Mouse (Mus musculus): Measurements from ENCODE around the gene Fignl2. TPM values are rescaled to one million over a fixed set of nuclear protein-coding genes. Genes with fewer than 3 reads are reported as not detected.
"Not testable (repeated sequence)": the region's sequence is repeated elsewhere in the genome, so short reads cannot be mapped to it uniquely, and the experiment has no call there.

Fignl2 gene
- total RNA-seq (2021), result 1 to 10 TPM; 1.3 to 1.4 TPM
- long read RNA-seq, experiment 1, result 0 reads
- long read RNA-seq, experiment 2, result 0 reads

DNA sequence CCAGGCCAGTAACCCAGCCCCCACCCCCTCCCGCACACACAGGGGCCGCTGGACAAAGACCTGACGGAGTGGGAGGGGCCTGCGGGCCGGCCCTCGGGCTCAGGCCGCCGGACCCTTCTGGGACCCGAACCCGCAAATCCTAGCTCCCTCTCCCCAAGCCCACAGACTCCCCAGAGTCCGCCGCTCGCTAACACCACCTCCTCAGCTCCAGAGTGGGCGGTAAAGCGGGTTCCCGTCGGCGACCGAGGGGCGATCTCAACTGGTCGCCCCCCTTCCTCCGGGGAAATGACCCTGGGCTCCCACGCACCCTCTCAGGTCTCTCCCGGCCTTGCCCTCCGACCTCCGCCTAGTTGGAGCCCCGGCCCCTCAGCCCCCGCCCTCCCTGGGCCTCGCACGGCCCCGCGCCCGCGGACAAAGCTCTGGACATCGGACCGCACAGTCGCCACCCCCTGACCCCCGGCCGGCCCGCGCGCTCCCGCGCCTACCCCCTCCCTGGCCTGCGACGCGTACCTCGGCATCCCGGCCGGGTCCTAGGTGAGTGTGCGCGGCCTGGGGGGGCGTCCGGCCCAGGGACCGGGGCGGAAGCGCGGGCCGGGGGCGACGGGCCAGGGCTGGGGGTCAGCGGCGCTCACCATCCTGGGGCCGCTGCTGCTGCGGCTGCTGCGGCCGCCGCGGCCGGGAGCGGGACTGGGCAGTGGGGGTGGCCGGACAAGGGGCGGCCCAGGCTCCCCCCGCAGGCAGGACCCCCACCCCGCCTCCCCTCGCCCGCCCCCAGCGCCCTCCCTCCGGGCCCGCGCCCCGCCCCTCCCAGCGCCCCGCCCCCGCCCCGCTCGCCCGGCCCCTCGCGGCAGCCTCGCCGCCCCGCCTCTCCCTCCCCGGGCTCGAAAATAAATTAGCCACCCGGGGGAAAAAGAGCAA is at the start of gene Fignl2:
TSS of gene Fignl2 (minus strand) at position 755 of the 918 bp plus-strand sequence.
- DNase-seq, result peak; percentile 45

DNA sequence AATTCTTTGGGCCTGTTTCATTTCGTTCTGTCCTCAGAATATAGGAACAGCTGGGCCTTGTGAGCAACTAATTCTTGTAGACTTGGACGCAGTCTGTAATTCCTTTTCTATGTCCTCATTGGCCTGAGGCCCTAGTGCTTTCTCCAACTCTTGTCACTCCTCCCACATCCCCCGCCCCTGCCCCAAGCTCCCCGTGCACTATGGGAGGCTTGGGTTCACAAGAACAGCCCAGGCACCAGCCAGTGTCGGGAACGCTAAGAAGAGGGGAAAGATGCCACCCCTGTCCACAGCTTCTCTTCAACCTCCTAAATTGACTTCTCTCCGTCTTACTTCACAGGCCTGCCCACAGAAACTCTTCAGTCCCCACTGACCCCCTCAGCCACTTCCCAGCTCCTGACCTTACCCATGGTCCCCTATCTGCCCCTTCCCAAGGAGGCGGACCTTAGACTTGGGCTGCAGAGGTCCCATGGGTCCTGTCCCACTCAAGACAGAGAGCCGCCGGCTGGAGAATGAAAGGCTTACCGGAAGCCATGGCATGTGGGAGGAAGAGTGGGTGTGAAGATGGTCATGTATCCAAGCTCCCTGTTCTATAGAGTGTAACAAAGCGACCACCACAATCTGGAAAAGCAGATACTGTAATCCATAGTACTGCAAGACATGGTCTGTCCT is 48.6 kb upstream of the Fignl2 start:
- intact Hi-C loops (cut with DNase I; ENCODE audit: low total_unique reads), result no loop called here
- peak; percentile 74 for DNase-seq

More for the DNA sequence above, at the start of gene Fignl2:
- intact Hi-C loops (cut with DNase I; ENCODE audit: low total_unique reads), result no loop called here

DNA sequence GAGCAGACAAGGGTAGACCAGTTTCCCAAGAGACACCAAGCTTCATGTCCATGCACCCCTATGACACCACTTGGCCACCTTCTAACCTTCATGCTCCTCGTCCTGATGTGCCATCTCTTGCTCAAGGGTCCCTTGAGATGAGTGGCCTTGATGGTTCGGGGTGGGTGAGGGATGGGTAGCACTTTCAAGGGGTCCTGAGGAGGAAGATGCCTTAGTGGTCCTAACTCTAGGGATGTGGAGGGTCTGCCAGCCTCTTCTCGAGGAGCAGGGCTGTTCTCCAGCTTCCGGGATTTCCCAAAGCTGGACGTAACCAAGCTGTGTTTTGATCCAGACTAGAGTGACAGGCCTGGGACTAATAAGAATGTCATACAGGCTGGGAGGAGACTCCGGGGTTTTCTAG is 47.2 kb upstream of the Fignl2 start:
- intact Hi-C loops (cut with DNase I; ENCODE audit: low total_unique reads), result no loop called here

DNA sequence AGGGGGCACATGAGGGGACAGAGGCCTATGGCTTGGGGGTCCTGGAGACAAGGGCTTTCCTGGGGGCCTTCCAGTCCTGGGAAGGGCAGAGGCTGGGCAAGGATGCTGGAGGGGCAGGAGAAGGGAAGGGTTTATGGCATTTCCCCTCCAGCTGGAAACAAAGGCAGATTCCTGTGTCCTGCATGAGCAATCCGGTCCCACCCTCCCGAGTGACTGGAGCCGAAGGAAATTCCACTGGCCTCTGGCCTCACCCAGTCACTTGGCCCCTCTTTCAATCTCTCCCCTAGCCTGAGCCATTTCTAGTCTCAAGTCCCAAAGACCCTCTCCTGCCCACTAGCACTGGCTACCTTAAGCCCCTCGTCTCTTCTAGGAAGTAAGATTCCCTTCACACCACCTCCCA is 44.8 kb upstream of the Fignl2 start:
- no peak for DNase-seq
- intact Hi-C loops (cut with DNase I; ENCODE audit: low total_unique reads), result no loop called here

More for the DNA sequence above, 47.2 kb upstream of the Fignl2 start:
- DNase-seq, result no peak

DNA sequence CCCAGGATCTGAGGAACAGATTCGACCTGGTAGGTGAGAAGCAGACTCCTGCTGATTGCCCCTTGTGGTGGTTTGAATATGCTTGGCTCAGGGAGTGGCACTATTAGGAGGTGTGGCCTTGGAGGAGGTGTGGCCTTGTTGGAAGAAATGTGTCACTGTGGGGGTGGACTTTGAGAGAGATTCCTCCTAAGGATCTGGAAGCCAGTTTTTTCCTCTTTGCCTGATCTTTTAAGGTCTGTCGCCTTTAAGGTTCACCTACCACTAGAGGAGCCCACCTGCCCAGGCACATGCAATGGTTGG is 43.9 kb upstream of the Fignl2 start:
- intact Hi-C loops (cut with DNase I; ENCODE audit: low total_unique reads), result no loop called here
- no peak for DNase-seq

DNA sequence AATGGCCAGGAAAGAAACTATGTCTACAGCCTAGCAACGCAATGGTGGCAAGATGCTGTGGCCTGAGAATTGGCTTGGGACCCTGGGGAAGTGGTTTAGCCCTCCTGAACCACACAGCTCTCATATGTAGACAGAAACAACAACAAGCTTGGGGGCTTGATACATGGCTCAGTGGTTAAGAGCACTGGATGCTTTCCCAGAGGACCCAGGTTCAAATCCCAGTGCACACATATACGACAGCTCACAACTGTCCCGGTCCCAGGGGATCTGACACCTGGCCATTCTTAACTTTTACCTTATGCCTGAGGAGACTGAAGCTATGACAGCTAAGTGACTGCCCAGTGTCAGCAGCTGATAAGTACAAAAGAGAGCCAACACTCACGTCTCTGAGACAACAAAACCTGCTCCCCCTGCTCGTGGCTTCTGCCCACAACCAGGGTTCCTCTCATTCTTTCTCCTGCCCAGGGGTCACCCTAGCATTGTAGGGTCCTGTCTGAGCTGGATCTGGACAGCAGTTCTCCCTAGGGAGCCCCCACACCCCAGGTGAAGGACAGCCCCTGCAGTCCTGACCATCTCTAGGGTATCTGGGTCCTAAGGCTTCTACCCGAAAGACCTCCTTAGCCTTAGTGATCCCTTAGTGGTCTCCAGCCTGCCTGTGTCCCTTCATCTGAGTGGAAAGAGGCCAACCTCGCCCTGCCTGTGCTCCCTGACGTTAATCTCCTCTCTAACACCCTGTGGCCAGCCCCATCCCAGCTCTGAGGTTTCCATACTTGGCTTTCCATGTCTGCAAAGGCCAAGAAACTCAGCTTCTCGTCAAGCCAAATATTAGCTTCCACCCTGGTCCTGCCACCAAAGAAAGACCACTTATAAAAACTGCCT is 43.3 kb upstream of the Fignl2 start:
- intact Hi-C loops (cut with DNase I; ENCODE audit: low total_unique reads), result no loop called here
- no peak for DNase-seq

DNA sequence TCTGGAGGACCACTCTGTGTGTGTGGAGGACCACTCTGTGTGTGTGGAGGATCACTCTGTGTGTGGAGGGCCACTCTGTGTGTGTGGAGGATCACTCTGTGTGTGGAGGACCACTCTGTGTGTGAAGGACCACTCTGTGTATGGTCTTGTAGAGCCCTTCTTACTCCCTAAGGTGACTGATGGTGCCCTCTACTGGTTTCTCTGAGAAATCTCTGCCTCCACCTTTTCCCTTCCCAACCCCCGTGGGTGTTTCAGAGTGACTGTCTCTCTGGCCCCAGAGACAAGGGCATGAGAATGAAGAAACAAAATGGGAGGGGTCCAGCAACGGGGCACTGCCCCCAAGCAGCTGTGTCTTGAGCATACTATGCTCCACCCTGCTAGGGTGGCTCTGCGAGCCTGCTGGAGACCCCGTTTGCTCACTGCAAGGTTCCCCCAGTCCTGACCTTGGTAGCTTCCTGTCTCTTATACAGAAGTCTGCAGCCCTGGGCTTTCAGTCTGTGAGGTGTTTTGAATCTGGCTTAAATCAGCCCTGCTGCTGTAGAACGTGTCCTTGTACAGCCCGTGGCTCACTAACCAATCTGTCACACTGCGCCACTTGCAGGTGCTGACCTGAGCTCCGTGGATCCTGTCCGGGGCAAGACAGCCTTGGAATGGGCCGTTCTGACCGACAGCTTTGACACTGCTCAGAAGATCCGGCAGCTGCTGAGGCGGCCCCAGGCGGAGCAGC is 40.2 kb upstream of the Fignl2 start:
- no peak for DNase-seq
- intact Hi-C loops (cut with DNase I; ENCODE audit: low total_unique reads), result no loop called here

DNA sequence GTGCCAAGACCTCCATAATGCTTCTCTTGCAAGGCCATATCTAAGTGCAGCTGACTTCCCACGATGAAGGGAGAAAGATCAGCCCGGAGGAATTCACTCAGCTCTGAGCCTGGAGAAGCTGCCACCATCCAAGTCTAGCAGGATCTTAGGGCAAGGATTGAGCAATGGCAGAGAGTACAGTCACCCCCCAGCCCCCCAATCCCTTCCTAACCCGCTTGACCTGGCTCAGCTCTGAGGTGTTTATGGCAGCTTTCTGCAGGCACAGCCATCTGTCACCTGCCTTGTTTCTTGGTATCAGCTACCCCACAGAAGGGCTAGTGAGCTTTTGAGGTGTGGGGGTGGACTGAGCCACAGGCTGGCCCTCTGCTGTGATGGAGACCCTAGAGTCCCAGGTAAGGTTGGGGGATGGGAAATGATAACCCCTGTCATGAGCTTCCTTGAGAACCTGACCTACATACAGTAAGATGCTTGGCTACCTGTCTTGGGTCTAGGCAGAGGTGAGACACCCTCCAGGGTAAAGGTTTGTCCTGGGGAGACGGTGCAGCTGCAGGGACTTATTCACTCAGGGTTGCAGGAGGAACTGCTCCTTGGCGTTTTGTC is 37.2 kb upstream of the Fignl2 start, which contains the start of gene Ankrd33:
TSS of gene Ankrd33 (plus strand) at position 245 of the 600 bp plus-strand sequence.
- no peak for DNase-seq
- intact Hi-C loops (cut with DNase I; ENCODE audit: low total_unique reads), result no loop called here

DNA sequence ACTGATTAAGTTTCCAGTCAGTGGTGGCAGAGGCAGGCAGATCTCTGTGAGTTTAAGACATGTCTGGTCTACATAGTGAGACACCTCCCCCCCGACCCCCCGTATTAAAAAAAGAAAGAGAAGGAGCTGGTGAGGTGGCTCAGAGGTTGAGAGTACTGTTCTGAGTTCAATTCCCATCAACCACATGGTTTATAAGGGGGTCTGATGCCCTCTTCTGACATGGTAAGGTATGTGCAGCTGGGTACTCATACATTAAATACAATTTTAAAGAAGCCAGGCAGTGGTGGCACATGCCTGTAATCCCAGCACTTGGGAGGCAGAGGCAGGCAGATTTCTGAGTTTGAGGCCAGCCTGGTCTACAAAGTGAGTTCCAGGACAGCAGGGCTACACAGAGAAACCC is 35.4 kb upstream of the Fignl2 start:
- intact Hi-C loops (cut with DNase I; ENCODE audit: low total_unique reads); DNase-seq: not testable (repeated sequence)

DNA sequence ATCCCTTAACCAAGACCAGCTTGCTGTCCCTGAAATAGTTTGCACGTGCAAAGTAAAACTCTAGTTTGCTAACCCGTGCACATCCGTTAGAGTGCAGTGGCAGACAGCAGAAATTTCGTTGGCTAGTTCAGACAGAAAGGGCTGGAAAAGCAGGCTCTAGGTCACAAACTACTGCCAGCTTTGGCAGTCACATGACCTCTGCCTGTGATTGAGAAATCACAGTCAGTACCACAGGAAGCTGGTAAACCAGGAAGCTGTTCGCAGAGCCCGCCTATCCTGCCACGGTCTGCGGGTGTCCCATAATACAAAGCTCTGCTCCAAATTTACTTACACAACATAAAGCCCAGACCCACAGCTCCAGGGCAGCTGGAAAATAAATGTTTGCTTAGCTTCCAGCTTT is 34.8 kb upstream of the Fignl2 start:
- DNase-seq, result peak; percentile 45
- intact Hi-C loops (cut with DNase I; ENCODE audit: low total_unique reads), result no loop called here

DNA sequence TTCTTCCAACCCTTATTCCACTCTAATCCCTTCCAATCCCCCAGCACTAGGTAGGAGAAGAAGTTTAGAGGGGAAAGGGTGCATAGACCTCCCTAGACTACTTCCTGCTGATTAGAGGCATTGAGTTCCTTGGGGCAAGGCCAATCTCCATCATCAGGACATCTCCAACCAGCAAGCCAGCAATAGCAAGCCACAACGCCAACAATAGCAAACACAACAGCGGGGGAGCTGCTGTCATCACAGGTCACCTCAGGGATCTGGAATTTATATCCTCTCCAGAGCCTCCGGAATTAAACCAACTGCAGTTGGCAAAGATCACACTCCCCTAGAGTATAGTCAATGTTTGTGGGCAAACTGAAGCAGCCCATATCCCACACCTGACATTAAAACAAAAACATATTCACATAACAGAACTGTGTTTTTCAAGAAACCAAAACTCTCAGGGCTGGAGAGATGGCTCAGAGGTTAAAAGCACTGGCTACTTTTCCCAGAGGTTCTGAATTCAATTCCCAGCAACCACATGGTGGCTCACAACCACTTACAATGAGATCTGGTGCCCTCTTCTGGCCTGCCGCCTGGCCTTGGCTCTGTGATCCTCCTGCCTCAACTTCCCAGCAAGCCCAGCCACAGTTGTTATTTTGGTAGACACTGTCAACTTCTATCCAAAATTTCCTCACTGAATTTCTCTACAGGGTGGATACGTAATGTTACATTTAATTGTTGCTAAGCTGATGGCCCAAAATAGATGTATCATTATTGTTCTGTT is 29.7 kb upstream of the Fignl2 start:
- intact Hi-C loops (cut with DNase I; ENCODE audit: low total_unique reads), result no loop called here

DNA sequence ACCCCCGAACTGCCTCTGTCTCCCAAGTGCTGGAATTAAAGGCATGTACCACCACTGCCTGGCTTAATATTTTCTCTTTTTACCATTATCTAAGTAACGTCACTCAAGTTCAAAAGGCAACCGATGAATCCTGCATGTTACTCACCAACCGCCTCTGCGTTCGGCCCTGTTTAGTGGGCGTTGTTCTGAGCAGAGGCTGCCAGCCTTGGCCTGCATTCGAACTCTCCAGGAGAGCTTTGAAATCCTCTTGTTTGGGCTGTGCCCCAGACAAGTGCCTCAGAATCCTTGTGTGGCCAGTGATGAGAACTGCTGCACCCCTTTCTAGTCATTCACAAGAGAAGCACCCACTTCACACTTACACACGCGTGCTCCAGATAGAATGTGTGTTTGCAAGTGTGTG is 27.6 kb upstream of the Fignl2 start:
- DNase-seq, result no peak
- intact Hi-C loops (cut with DNase I; ENCODE audit: low total_unique reads), result no loop called here

More for the DNA sequence above, 29.7 kb upstream of the Fignl2 start:
- no peak for DNase-seq

DNA sequence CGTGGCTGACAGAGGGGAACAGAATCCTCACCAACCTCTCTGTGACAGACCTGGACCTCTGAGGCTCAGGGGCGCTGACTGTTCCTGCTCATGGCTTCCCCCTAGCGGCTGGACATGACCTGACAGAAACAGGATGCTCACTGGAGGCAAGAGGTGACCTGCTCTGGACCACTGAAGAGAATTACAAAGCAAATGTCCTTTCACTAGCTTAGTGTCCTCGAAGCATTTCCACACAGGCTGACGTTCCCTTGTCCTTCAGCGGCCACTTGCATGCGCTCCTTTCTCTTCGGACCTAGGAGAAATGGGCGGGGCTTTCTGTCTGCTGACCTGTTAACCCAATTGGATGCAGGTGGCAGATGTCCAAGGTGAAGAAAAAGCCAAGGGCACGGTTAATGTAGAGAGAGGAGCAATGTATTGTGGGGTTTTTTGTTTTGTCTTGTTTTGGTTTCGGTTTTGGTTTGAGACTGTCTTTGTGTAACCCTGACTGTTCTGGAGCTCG is 27.2 kb upstream of the Fignl2 start:
- peak; percentile 77 for DNase-seq
- intact Hi-C loops (cut with DNase I; ENCODE audit: low total_unique reads), result no loop called here

DNA sequence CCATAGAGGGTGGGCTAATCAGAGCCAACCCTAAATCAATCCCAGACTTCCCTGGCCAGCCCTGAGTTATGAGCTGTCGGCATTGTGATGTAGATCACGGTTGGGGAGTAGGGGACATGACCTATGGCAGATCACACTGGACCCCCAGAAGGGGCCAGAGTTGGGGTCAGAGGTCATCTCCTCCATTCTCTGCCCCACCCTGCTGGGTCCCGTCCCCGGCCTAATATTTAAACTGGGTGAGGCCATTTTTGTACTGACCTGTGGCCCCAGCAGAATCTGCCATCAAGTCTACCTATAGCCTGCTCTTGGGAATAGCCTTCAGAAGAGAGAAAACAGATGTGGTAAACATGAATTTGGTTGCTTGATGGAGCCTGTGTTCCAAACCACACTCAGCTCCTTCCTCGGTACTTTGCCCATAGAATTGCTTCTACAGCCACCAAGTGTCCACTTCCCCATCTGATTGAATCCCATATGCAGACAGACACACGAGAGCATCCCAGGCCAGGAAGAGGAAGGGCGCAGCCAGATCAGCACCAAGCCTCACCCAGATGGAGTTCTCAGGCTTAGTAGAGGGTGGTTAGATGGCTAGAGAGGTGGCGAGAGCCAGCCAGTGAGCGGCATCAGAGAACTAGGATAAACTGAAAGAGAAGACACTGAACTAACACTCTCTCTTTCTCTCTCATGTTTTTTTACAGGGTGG is 25.4 kb upstream of the Fignl2 start:
- intact Hi-C loops (cut with DNase I; ENCODE audit: low total_unique reads), result no loop called here
- DNase-seq, result no peak

DNA sequence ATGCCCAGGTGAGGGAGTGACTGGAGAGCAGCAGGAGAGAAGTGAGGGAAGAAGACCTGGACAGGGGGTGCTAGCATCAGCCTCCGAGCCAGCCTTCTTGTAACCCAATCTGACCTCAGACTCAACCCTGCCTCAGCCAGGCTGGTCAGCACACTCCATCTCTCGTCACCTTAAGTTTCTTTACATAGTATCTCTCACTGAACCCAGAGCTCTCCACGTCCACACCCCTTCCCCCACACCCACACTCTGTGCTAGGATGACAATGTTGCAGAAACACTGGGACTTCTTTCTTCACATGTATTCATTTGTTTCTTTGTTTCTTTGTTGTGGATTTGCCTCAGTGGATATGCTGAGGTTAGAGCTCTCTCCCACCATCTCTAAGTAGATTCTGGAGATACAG is 22.6 kb upstream of the Fignl2 start:
- no peak for DNase-seq
- intact Hi-C loops (cut with DNase I; ENCODE audit: low total_unique reads), result no loop called here

DNA sequence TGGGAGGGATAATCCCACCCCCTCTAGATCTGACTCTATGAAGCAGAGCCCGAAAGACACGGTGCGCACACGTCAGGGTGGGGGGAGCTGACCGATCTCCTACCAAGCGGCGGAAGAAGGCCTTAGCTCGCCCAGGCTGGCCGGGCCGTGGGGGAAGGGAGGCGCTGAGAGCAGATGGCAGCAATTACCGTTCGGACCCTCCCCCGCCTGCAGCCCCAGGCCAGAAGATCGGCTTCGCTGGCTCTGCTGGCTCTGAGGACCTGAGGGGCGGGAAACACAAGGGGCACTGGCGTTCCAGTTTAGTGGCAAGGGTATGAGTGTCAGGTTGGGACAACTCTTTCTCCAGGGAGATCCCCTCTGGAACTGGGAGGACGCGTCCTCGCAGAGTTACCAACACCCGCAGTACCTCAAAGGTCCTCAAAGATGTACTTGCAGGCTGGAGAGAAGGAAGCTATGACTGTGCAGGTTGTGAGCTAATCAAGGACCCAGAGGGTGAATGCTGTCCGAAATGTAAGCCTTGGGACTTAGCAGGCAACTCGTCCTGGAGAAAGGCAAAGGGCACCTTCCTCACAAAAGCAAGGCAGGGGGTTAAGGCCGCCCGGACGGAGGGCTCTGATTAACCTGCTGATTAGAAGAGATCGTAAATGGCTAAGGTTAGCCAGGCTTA is 19.8 kb upstream of the Fignl2 start:
- intact Hi-C loops (cut with DNase I; ENCODE audit: low total_unique reads), result no loop called here
- DNase-seq, result peak; percentile 48

DNA sequence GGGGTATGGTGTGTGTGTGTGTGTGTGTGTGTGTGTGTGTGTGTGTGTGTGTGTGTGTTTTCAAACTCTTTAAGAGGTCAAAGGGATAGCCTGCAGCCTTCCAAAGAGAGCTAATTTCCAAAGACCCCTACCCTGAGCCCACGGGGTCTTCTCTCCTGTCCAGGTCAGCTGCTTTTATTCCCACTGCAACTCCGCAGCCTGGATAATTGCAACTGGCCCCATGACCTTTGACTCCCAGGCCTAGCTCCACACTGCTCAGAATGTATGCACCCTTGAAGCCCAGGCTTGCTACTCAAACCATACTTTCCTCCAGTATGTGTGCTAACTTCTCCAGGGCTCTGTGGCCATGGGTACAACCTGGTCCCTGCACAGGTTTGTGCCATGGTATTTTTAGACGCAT is 17.0 kb upstream of the Fignl2 start:
- no peak for DNase-seq
- intact Hi-C loops (cut with DNase I; ENCODE audit: low total_unique reads), result no loop called here
